Mouse (Mus musculus) neural tube, embryonic 15.5 days (tissue): ENCODE data around the gene Msh5. TPM values are rescaled to one million over a fixed set of nuclear protein-coding genes. Genes with fewer than 3 reads are reported as not detected.
A peak's percentile ranks its signal among the peaks of the same experiment; 100 is the strongest.

Experiments used
- ATAC-seq: fragments of 200-750 bp; cut with Nextera tagmentation; 2 replicates; pipeline ENCODE4 v1.8.0; 2017; ENCODE audit warnings: mild to moderate bottlenecking, moderate TSS enrichment, moderate library complexity; ENCODE audit not compliant: low FRiP score
- H3K27ac ChIP-seq: fragments of 300-500 bp; sonication (generic); replicated peaks from 2 replicates; pipeline ENCODE4 v1.5.1; 2015; ENCODE audit warnings: mild to moderate bottlenecking, inconsistent platforms
- H3K27me3 ChIP-seq: fragments of 300-500 bp; sonication (generic); replicated peaks from 2 replicates; pipeline ENCODE4 v1.6.1; 2015; ENCODE audit warnings: inconsistent platforms
- H3K36me3 ChIP-seq: fragments of 300-500 bp; sonication (generic); 2 replicates; pipeline ENCODE4 v1.6.1; 2015; ENCODE audit warnings: inconsistent platforms
- H3K4me1 ChIP-seq: fragments of 300-500 bp; sonication (generic); 2 replicates; pipeline ENCODE4 v1.6.1; 2015; ENCODE audit warnings: inconsistent platforms
- H3K4me2 ChIP-seq: fragments of 300-500 bp; sonication (generic); 2 replicates; pipeline ENCODE4 v1.6.1; 2015; ENCODE audit warnings: inconsistent platforms, mild to moderate bottlenecking, moderate library complexity
- H3K4me3 ChIP-seq: fragments of 300-500 bp; sonication (generic); replicated peaks from 2 replicates; pipeline ENCODE4 v1.5.1; 2015; ENCODE audit warnings: mild to moderate bottlenecking, inconsistent platforms
- H3K9ac ChIP-seq: fragments of 300-500 bp; sonication (generic); replicated peaks from 2 replicates; pipeline ENCODE4 v1.6.1; 2015; ENCODE audit warnings: mild to moderate bottlenecking, inconsistent platforms
- H3K9me3 ChIP-seq: fragments of 300-500 bp; sonication (generic); replicated peaks from 2 replicates; pipeline ENCODE4 v1.6.1; 2016; ENCODE audit warnings: inconsistent platforms
- WGBS: fragments of 180-500 bp; shearing (Covaris S2); methylation state at CpG from one replicate; pipeline ENCODE4 v1.1.7; 2015; ENCODE audit warnings: mixed read lengths; 5-methylcytosine and 5-hydroxymethylcytosine counted together
- polyA plus RNA-seq: library from polyadenylated mRNA; unstranded; fragments of >200 nt; fragmentation: Nextera tagmentation; extraction: Ambion mirVana; gene quantifications from 2 replicates; pipeline ENCODE4 v1.2.1, GENCODE M21; 2015

Msh5 gene
- polyA plus RNA-seq, 1 experiment from 2014 or later: 2.0 TPM

GRCm38 (mm10) chr17:35080710-35081109 lies 34.2 kb upstream of the Msh5 start:
- Histone ChIP-seq H3K27ac (no peak overlapping the region), H3K9me3 (no peaks in the 10 kb centered on the region), H3K36me3 (no peaks in the 10 kb centered on the region), H3K4me3 (no peak overlapping the region), H3K4me1 (peaks cover 15% of the 10 kb centered on the region), H3K27me3 (no peaks in the 10 kb centered on the region), H3K9ac (no peak overlapping the region), H3K4me2 (no peak overlapping the region)
- no peak for ATAC-seq
- 78% methylated on average over 4 of the region's 4 CpGs for WGBS

- Histone ChIP-seq H3K27me3 (no peaks in the 10 kb centered on the region), H3K4me2 (no peak overlapping the region), H3K4me3 (no peak overlapping the region), H3K4me1 (peaks cover 15% of the 10 kb centered on the region), H3K27ac (no peak overlapping the region), H3K9me3 (no peaks in the 10 kb centered on the region), H3K9ac (no peak overlapping the region), H3K36me3 (no peaks in the 10 kb centered on the region)
- 64% methylated on average over 6 of the region's 6 CpGs for WGBS
- no peak for ATAC-seq
These were observed 33.7 kb upstream of the Msh5 start for GRCm38 (mm10) chr17:35080248-35080647.

- Histone ChIP-seq H3K36me3 (no peaks in the 10 kb centered on the region), H3K4me3 (no peak overlapping the region), H3K27me3 (no peaks in the 10 kb centered on the region), H3K9me3 (no peaks in the 10 kb centered on the region), H3K9ac (no peak overlapping the region), H3K27ac (no peak overlapping the region), H3K4me1 (peaks cover 15% of the 10 kb centered on the region), H3K4me2 (no peak overlapping the region)
- 71% methylated on average over 9 of the region's 9 CpGs for WGBS
- no peak for ATAC-seq
These were observed 33.2 kb upstream of the Msh5 start for GRCm38 (mm10) chr17:35079778-35080177.

- ATAC-seq: peak; percentile 52; the same call in 1 of the 2 replicates
- Histone ChIP-seq H3K4me1 (peaks cover 15% of the 10 kb centered on the region), H3K9ac (0 out of 2 replicates have a peak within 1 kb of the TSS, but pooled peaks have one; percentile 14), H3K27ac (no peak within 1 kb of the TSS), H3K9me3 (no peaks in the 10 kb centered on the region), H3K4me3 (peak within 1 kb of the TSS; percentile 21), H3K27me3 (no peaks in the 10 kb centered on the region), H3K36me3 (no peaks in the 10 kb centered on the region), H3K4me2 (peak within 1 kb of the TSS; percentile 49)
- WGBS: 8% methylated on average over 14 of the region's 14 CpGs
These were observed 31.3 kb upstream of the Msh5 start, which contains the start of gene Ly6g6d for GRCm38 (mm10) chr17:35077786-35078233. TSS of gene Ly6g6d (minus strand) at chr17:35078065.

- H3K4me3 ChIP-seq: peak overlapping the region; percentile 21; the same call in 1 of the 2 replicates
- H3K27me3 ChIP-seq: no peaks in the 10 kb centered on the region
- no peaks in the 10 kb centered on the region for H3K9me3 ChIP-seq
- peak; percentile 22; the same call in 1 of the 2 replicates for ATAC-seq
- H3K27ac ChIP-seq: no peak overlapping the region
- H3K36me3 ChIP-seq: no peaks in the 10 kb centered on the region
- peak overlapping the region; percentile 49 for H3K4me2 ChIP-seq
- peaks cover 15% of the 10 kb centered on the region for H3K4me1 ChIP-seq
- WGBS: 19% methylated on average over 2 of the region's 2 CpGs
- H3K9ac ChIP-seq: 0 out of 2 replicates have a peak overlapping the region, but pooled peaks have one; percentile 14
These were observed 30.7 kb upstream of the Msh5 start for GRCm38 (mm10) chr17:35077285-35077684.

- no peaks in the 10 kb centered on the region for H3K36me3 ChIP-seq
- H3K4me1 ChIP-seq: peaks cover 15% of the 10 kb centered on the region
- no peak within 1 kb of the TSS for H3K27ac ChIP-seq
- WGBS: 25% methylated on average over 10 of the region's 10 CpGs
- H3K27me3 ChIP-seq: no peaks in the 10 kb centered on the region
- peak within 1 kb of the TSS; percentile 49 for H3K4me2 ChIP-seq
- peak within 1 kb of the TSS; percentile 21 for H3K4me3 ChIP-seq
- no peak for ATAC-seq
- 0 out of 2 replicates have a peak within 1 kb of the TSS, but pooled peaks have one; percentile 14 for H3K9ac ChIP-seq
- no peaks in the 10 kb centered on the region for H3K9me3 ChIP-seq
These were observed 30.1 kb upstream of the Msh5 start, which contains the start of gene Ly6g6e for GRCm38 (mm10) chr17:35076507-35077176. TSS of gene Ly6g6e (plus strand) at chr17:35076902.

- 40% methylated on average over 17 of the region's 17 CpGs for WGBS
- no peak for ATAC-seq
- Histone ChIP-seq H3K9ac (no peak overlapping the region), H3K27me3 (no peaks in the 10 kb centered on the region), H3K4me3 (no peak overlapping the region), H3K27ac (no peak overlapping the region), H3K36me3 (no peaks in the 10 kb centered on the region), H3K4me1 (peaks cover 15% of the 10 kb centered on the region), H3K9me3 (no peaks in the 10 kb centered on the region), H3K4me2 (no peak overlapping the region)
These were observed 27.6 kb upstream of the Msh5 start for GRCm38 (mm10) chr17:35074097-35074496.

- no peak overlapping the region for H3K4me2 ChIP-seq
- H3K4me3 ChIP-seq: no peak overlapping the region
- no peaks in the 10 kb centered on the region for H3K36me3 ChIP-seq
- no peak overlapping the region for H3K27ac ChIP-seq
- no peak for ATAC-seq
- 80% methylated on average over 9 of the region's 9 CpGs for WGBS
- no peaks in the 10 kb centered on the region for H3K4me1 ChIP-seq
- no peak overlapping the region for H3K9ac ChIP-seq
- no peaks in the 10 kb centered on the region for H3K9me3 ChIP-seq
- H3K27me3 ChIP-seq: peaks cover 14% of the 10 kb centered on the region
These were observed 24.9 kb upstream of the Msh5 start for GRCm38 (mm10) chr17:35071454-35071853.

- no peak for ATAC-seq
- H3K4me2 ChIP-seq: no peak overlapping the region
- WGBS: 61% methylated on average over 6 of the region's 6 CpGs
- peaks cover under 1% of the 10 kb centered on the region; the same call in 1 of the 2 replicates for H3K4me1 ChIP-seq
- no peak overlapping the region for H3K27ac ChIP-seq
- no peak overlapping the region for H3K9ac ChIP-seq
- H3K27me3 ChIP-seq: peaks cover 22% of the 10 kb centered on the region
- H3K36me3 ChIP-seq: no peaks in the 10 kb centered on the region
- H3K4me3 ChIP-seq: no peak overlapping the region
- H3K9me3 ChIP-seq: no peaks in the 10 kb centered on the region
These were observed 24.1 kb upstream of the Msh5 start for GRCm38 (mm10) chr17:35070556-35071229.

- H3K27ac ChIP-seq: no peak overlapping the region
- peaks cover 43% of the 10 kb centered on the region for H3K27me3 ChIP-seq
- WGBS: 87% methylated on average over 17 of the region's 17 CpGs
- ATAC-seq: no peak
- peaks cover 16% of the 10 kb centered on the region for H3K4me1 ChIP-seq
- no peak overlapping the region for H3K9ac ChIP-seq
- H3K36me3 ChIP-seq: no peaks in the 10 kb centered on the region
- H3K9me3 ChIP-seq: no peaks in the 10 kb centered on the region
- no peak overlapping the region for H3K4me3 ChIP-seq
- no peak overlapping the region for H3K4me2 ChIP-seq
These were observed 21.8 kb upstream of the Msh5 start for GRCm38 (mm10) chr17:35068213-35068914.

- Histone ChIP-seq H3K4me3 (peak within 1 kb of the TSS; percentile 21), H3K27ac (no peak within 1 kb of the TSS), H3K4me1 (peaks cover 19% of the 10 kb centered on the region), H3K27me3 (peaks cover 45% of the 10 kb centered on the region), H3K36me3 (peaks cover 10% of the 10 kb centered on the region), H3K9me3 (no peaks in the 10 kb centered on the region), H3K4me2 (peak within 1 kb of the TSS; percentile 55), H3K9ac (no peak within 1 kb of the TSS)
- WGBS: 49% methylated on average over 10 of the region's 10 CpGs
- no peak for ATAC-seq
These were observed 19.5 kb upstream of the Msh5 start, which contains the start of gene Mpig6b for GRCm38 (mm10) chr17:35066084-35066483. TSS of gene Mpig6b (minus strand) at chr17:35066184.
